Mouse (Mus musculus): ENCODE results near the gene Tmem132c.

GRCm38 (mm10) chr5:127484813-127485486 is 243.3 kb downstream of the Tmem132c start:
- TF ChIP-seq CTCF (IDR thresholded peaks at IDR 0.05; ENCODE audit: control insufficient read depth, insufficient read depth, insufficient replicate concordance, low read depth, low read length) (no peak), POLR2A (IDR thresholded peaks at IDR 0.05; ENCODE audit: control insufficient read depth, low read depth, low read length) (no peak)

Measured in testis, adult 2 months (tissue).